Mouse (Mus musculus) erythroblast, embryonic 14.5 days (primary cell): ENCODE data around the gene Lrrc63.

Source experiments
- GATA1 ChIP-seq: IDR thresholded peaks from 2 replicates; pipeline ENCODE4 v1.6.1; 2012; ENCODE audit warnings: low read length, inconsistent platforms, mixed read lengths
- TAL1 ChIP-seq: IDR thresholded peaks from 3 replicates; pipeline ENCODE4 v1.6.1; 2012; ENCODE audit warnings: low read length, inconsistent platforms, mixed read lengths

DNA sequence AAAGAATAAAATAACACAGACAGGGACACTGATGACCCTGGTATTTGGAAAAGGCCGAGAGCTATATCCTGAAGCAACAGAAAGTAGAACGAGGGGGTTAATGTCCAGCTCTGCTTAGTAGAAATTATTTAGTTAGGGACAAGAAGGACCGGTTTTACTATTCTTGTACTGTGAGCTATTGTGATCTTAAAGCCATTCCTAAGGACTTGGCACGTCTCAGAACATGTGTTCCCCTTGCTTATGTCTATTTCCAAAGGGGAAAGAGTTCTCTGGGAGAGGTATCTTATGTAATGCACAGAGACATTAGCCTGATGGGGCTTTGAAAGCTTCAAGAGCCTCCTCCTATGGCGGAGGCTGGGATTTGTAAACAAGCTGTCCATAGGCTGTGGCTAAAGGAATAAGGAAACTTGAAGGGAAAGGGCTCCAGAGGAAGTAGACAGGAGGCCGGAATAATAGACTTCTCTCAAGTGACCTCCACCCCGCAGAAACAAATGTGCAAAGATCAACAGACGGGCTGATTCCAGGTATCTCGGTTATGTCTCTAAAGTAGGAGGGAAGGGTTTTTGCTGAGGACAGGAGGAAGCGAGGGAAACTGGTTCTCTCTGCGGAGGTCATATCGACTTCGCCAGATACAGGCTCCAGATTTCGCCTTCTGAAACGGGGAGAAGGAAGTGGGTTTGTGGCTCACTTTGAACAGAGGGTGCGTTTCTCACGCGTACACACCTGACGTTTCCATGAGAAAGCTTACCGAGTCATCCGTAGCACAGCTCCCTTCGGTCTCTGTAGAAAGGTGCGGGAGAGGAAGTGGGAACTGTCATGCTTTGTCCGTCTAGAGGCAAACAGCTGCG lies 5.7 kb upstream of the Lrrc63 start:
- TF ChIP-seq TAL1, result no peak
- no peak for TF ChIP-seq GATA1
